8 mouse cellular contexts compared by ENCODE assay signal in genomic region chr13:113269777-113270776, GRCm38 (mm10). TPM values are rescaled to one million over a fixed set of nuclear protein-coding genes. Genes with fewer than 3 reads are reported as not detected.
DNase-seq lines count a peak whose midpoint lies in the region; ATAC-seq lines count a peak whose summit lies in the region.

No protein-coding gene starts in this region.

- H3K4me2 ChIP-seq in hindbrain, embryonic 11.5 days (replicated peaks; ENCODE audit: low read depth, low read length): no peak overlapping the region

- ATAC-seq in hindbrain, embryonic 11.5 days (ENCODE audit: low FRiP score): peak; percentile 82

- 53% methylated on average over 18 of the region's 18 CpGs for WGBS in hindbrain, embryonic 11.5 days

- no peak overlapping the region for H3K9ac ChIP-seq in hindbrain, embryonic 11.5 days (ENCODE audit: low read depth, low read length)

- H3K4me1 ChIP-seq in hindbrain, embryonic 11.5 days (replicated peaks; ENCODE audit: control insufficient read depth, insufficient read depth, low read length): no peaks in the 10 kb centered on the region

- no peaks in the 10 kb centered on the region for H3K36me3 ChIP-seq in hindbrain, embryonic 11.5 days (ENCODE audit: control insufficient read depth, insufficient read depth, low read length)

- H3K27me3 ChIP-seq in hindbrain, embryonic 11.5 days (ENCODE audit: control insufficient read depth, insufficient read depth, low read length): no peaks in the 10 kb centered on the region

- H3K4me3 ChIP-seq in hindbrain, embryonic 11.5 days (ENCODE audit: low read depth, low read length): no peak overlapping the region

- no peak overlapping the region for H3K27ac ChIP-seq in hindbrain, embryonic 11.5 days (ENCODE audit: low read depth, low read length)

- peak; percentile 21 for DNase-seq in MEL-GATA-1-ER (ENCODE audit: extremely low read depth, low read depth)
- DNase-seq in cerebellum, adult 18-20 months: peak; percentile 72 to 73
- peak; percentile 87 for DNase-seq in forelimb bud, embryonic 11.5 days (ENCODE audit: low read depth, low spot score)
- DNase-seq in hindbrain, embryonic 11.5 days (ENCODE audit: low spot score): peak; percentile 89
- peak; percentile 79 for DNase-seq in layer of hippocampus, adult 9-10 months (ENCODE audit: low spot score)
- DNase-seq in lung, postnatal 25 days (ENCODE audit: low spot score): peak; percentile 80
- peak; percentile 89 for DNase-seq in retina, postnatal 1 day
- DNase-seq in urinary bladder, postnatal 10 days (ENCODE audit: low spot score): peak; percentile 30

- no peaks in the 10 kb centered on the region for H3K9me3 ChIP-seq in hindbrain, embryonic 11.5 days (ENCODE audit: control insufficient read depth, low read length)

RNA-seq across cellular contexts. Expression of gene BC067074, which starts 22.9 kb away (rescaled TPM):
- 1.9 and 2.2 TPM in 2 replicates for polyA plus RNA-seq in hindbrain, embryonic 11.5 days (2014; fragmentation: Nextera tagmentation; extraction: Ambion mirVana)

RNA-seq across cellular contexts. Expression of gene Gzmk, which starts 44.4 kb away (rescaled TPM):
- not detected in 2 replicates for polyA plus RNA-seq in hindbrain, embryonic 11.5 days (2014; fragmentation: Nextera tagmentation; extraction: Ambion mirVana)

Comparison
In these comparisons a context has a peak if more than half of its experiments do, and no peak if none do; other contexts are left out.
1. DNase-seq: peak in every context shown above with its lines; median percentile 89 in hindbrain, embryonic 11.5 days; 89 in retina, postnatal 1 day; 87 in forelimb bud, embryonic 11.5 days; 80 in lung, postnatal 25 days; 79 in layer of hippocampus, adult 9-10 months; 72 in cerebellum, adult 18-20 months; 30 in urinary bladder, postnatal 10 days; 21 in MEL-GATA-1-ER.